Mouse (Mus musculus) forebrain, embryonic 12.5 days (tissue): ENCODE data around the gene Hey2. TPM values are rescaled to one million over a fixed set of nuclear protein-coding genes. Genes with fewer than 3 reads are reported as not detected.

Source experiments
- ATAC-seq: fragments of 200-750 bp; cut with Nextera tagmentation; 2 replicates; pipeline ENCODE4 v1.8.0; 2017; ENCODE audit warnings: moderate TSS enrichment; ENCODE audit not compliant: low FRiP score
- H3K27ac ChIP-seq: fragments of 300-500 bp; sonication (generic); 2 replicates; pipeline ENCODE4 v1.5.1; 2016; ENCODE audit warnings: mild to moderate bottlenecking
- H3K27me3 ChIP-seq: fragments of 300-500 bp; sonication (generic); 2 replicates; pipeline ENCODE4 v1.6.1; 2016; ENCODE audit warnings: mild to moderate bottlenecking
- H3K36me3 ChIP-seq: fragments of 300-500 bp; sonication (generic); replicated peaks from 2 replicates; pipeline ENCODE4 v1.6.1; 2016; ENCODE audit warnings: mild to moderate bottlenecking
- H3K4me1 ChIP-seq: fragments of 300-500 bp; sonication (generic); 2 replicates; pipeline ENCODE4 v1.6.1; 2016
- H3K4me2 ChIP-seq: fragments of 300-500 bp; sonication (generic); 2 replicates; pipeline ENCODE4 v1.6.1; 2016; ENCODE audit warnings: mild to moderate bottlenecking, moderate library complexity
- H3K4me3 ChIP-seq: fragments of 300-500 bp; sonication (generic); replicated peaks from 2 replicates; pipeline ENCODE4 v1.5.1; 2016; ENCODE audit warnings: mild to moderate bottlenecking
- H3K9ac ChIP-seq: fragments of 300-500 bp; sonication (generic); 2 replicates; pipeline ENCODE4 v1.6.1; 2016; ENCODE audit warnings: mild to moderate bottlenecking
- H3K9me3 ChIP-seq: fragments of 300-500 bp; sonication (generic); 2 replicates; pipeline ENCODE4 v1.6.1; 2016
- WGBS: fragments of 180-500 bp; shearing (Covaris S2); methylation state at CpG from one replicate; pipeline ENCODE4 v1.1.7; 2016; 5-methylcytosine and 5-hydroxymethylcytosine counted together
- polyA plus RNA-seq: library from polyadenylated mRNA; unstranded; fragments of >200 nt; fragmentation: Nextera tagmentation; extraction: Ambion mirVana; gene quantifications from 2 replicates; pipeline ENCODE4 v1.2.1, GENCODE M21; 2016

Gene Hey2
- polyA plus RNA-seq, 1 experiment from 2014 or later: 5.6 TPM

- no peaks in the 10 kb centered on the region for H3K9me3 ChIP-seq
- no peaks in the 10 kb centered on the region for H3K36me3 ChIP-seq
- H3K27ac ChIP-seq: no peak overlapping the region
- peak overlapping the region; percentile 41 for H3K4me2 ChIP-seq
- H3K27me3 ChIP-seq: no peaks in the 10 kb centered on the region
- H3K9ac ChIP-seq: peak overlapping the region; percentile 33; the same call in 1 of the 2 replicates
- 37% methylated on average over 9 of the region's 9 CpGs for WGBS
- no peaks in the 10 kb centered on the region for H3K4me1 ChIP-seq
- ATAC-seq: peak; percentile 67
- H3K4me3 ChIP-seq: peak overlapping the region; percentile 36
Observed at GRCm38 (mm10) chr10:30810247-30810966, 32.2 kb downstream of the Hey2 start.

- ATAC-seq: peak; percentile 10; the same call in 1 of the 2 replicates
- H3K27ac ChIP-seq: peak overlapping the region; percentile 97
Observed at GRCm38 (mm10) chr10:30803587-30804253, 38.9 kb downstream of the Hey2 start.

GRCm38 (mm10) chr10:30802681-30803586 lies 39.7 kb downstream of the Hey2 start, which contains the start of gene Ncoa7:
Gene Ncoa7, minus strand, starts transcription at chr10:30803326.
- peak within 1 kb of the TSS; percentile 85 for H3K9ac ChIP-seq
- peak within 1 kb of the TSS; percentile 63 for H3K4me2 ChIP-seq
- H3K27ac ChIP-seq: peak within 1 kb of the TSS; percentile 97
- peak; percentile 93 for ATAC-seq
- H3K9me3 ChIP-seq: no peaks in the 10 kb centered on the region
- H3K27me3 ChIP-seq: no peaks in the 10 kb centered on the region
- peak within 1 kb of the TSS; percentile 74 for H3K4me3 ChIP-seq
- under 1% methylated on average over 71 of the region's 89 CpGs for WGBS
- no peaks in the 10 kb centered on the region; the same call in 1 of the 2 replicates for H3K4me1 ChIP-seq
- H3K36me3 ChIP-seq: no peaks in the 10 kb centered on the region

More at GRCm38 (mm10) chr10:30803587-30804253, 38.9 kb downstream of the Hey2 start:
- H3K4me2 ChIP-seq: peak overlapping the region; percentile 63
- no peaks in the 10 kb centered on the region for H3K27me3 ChIP-seq
- H3K9me3 ChIP-seq: no peaks in the 10 kb centered on the region
- peak overlapping the region; percentile 74 for H3K4me3 ChIP-seq
- no peaks in the 10 kb centered on the region for H3K36me3 ChIP-seq
- 36% methylated on average over 7 of the region's 7 CpGs for WGBS
- no peaks in the 10 kb centered on the region; the same call in 1 of the 2 replicates for H3K4me1 ChIP-seq
- peak overlapping the region; percentile 85 for H3K9ac ChIP-seq

- 0 out of 2 replicates have a peak, but pooled peaks have one; percentile 13 for ATAC-seq
- Histone ChIP-seq H3K9me3 (no peaks in the 10 kb centered on the region), H3K9ac (peak overlapping the region; percentile 85), H3K4me2 (peak overlapping the region; percentile 63), H3K27me3 (no peaks in the 10 kb centered on the region), H3K4me1 (no peaks in the 10 kb centered on the region; the same call in 1 of the 2 replicates), H3K27ac (peak overlapping the region; percentile 97), H3K36me3 (no peaks in the 10 kb centered on the region), H3K4me3 (peak overlapping the region; percentile 74)
- 12% methylated on average over 8 of the region's 8 CpGs for WGBS
Observed at GRCm38 (mm10) chr10:30802033-30802432, 40.6 kb downstream of the Hey2 start.

- Histone ChIP-seq H3K9ac (no peak overlapping the region), H3K27me3 (no peaks in the 10 kb centered on the region), H3K9me3 (peaks cover under 1% of the 10 kb centered on the region; the same call in 1 of the 2 replicates), H3K36me3 (no peaks in the 10 kb centered on the region), H3K4me2 (no peak overlapping the region), H3K4me3 (no peak overlapping the region), H3K27ac (no peak overlapping the region), H3K4me1 (no peaks in the 10 kb centered on the region; the same call in 1 of the 2 replicates)
- 94% methylated on average over 2 of the region's 2 CpGs for whole genome bisulfite sequencing
- ATAC-seq: no peak
Observed at GRCm38 (mm10) chr10:30799713-30800450, 42.7 kb downstream of the Hey2 start.

- Histone ChIP-seq H3K27ac (no peak overlapping the region), H3K4me1 (no peaks in the 10 kb centered on the region), H3K4me3 (no peak overlapping the region), H3K4me2 (no peak overlapping the region), H3K36me3 (peaks cover 8% of the 10 kb centered on the region; the same call in 1 of the 2 replicates), H3K9ac (no peak overlapping the region), H3K9me3 (peaks cover 8% of the 10 kb centered on the region; the same call in 1 of the 2 replicates), H3K27me3 (no peaks in the 10 kb centered on the region)
- 83% methylated on average over 5 of the region's 5 CpGs for WGBS
- ATAC-seq: no peak
Observed at GRCm38 (mm10) chr10:30796469-30797261, 45.9 kb downstream of the Hey2 start.

GRCm38 (mm10) chr10:30791016-30791415 lies 51.6 kb downstream of the Hey2 start:
- 94% methylated on average over 3 of the region's 3 CpGs for WGBS
- H3K4me2 ChIP-seq: no peak overlapping the region
- no peak overlapping the region for H3K27ac ChIP-seq
- ATAC-seq: no peak
- H3K4me3 ChIP-seq: no peak overlapping the region
- H3K27me3 ChIP-seq: no peaks in the 10 kb centered on the region
- H3K9ac ChIP-seq: no peak overlapping the region
- peaks cover 8% of the 10 kb centered on the region; the same call in 1 of the 2 replicates for H3K36me3 ChIP-seq
- peaks cover 8% of the 10 kb centered on the region; the same call in 1 of the 2 replicates for H3K9me3 ChIP-seq
- no peaks in the 10 kb centered on the region for H3K4me1 ChIP-seq

- Histone ChIP-seq H3K4me3 (no peak overlapping the region), H3K27ac (no peak overlapping the region), H3K27me3 (no peaks in the 10 kb centered on the region), H3K9ac (no peak overlapping the region), H3K36me3 (peaks cover 5% of the 10 kb centered on the region; the same call in 1 of the 2 replicates), H3K4me1 (no peaks in the 10 kb centered on the region), H3K9me3 (peaks cover 4% of the 10 kb centered on the region; the same call in 1 of the 2 replicates), H3K4me2 (no peak overlapping the region)
- 98% methylated on average over 5 of the region's 5 CpGs for WGBS
- ATAC-seq: no peak
Observed at GRCm38 (mm10) chr10:30789521-30789920, 53.1 kb downstream of the Hey2 start.

- H3K4me2 ChIP-seq: no peak overlapping the region
Observed at GRCm38 (mm10) chr10:30788340-30788721, 54.3 kb downstream of the Hey2 start.

GRCm38 (mm10) chr10:30787684-30788339 lies 54.8 kb downstream of the Hey2 start:
- ATAC-seq: no peak
- Histone ChIP-seq H3K9ac (no peak overlapping the region), H3K4me1 (no peaks in the 10 kb centered on the region), H3K27ac (no peak overlapping the region), H3K4me3 (no peak overlapping the region), H3K36me3 (no peaks in the 10 kb centered on the region), H3K9me3 (no peaks in the 10 kb centered on the region), H3K4me2 (no peak overlapping the region), H3K27me3 (no peaks in the 10 kb centered on the region)
- 96% methylated on average over 3 of the region's 3 CpGs for WGBS

More at GRCm38 (mm10) chr10:30788340-30788721, 54.3 kb downstream of the Hey2 start:
- H3K4me1 ChIP-seq: no peaks in the 10 kb centered on the region
- H3K9ac ChIP-seq: no peak overlapping the region
- H3K27me3 ChIP-seq: no peaks in the 10 kb centered on the region
- ATAC-seq: no peak
- H3K9me3 ChIP-seq: no peaks in the 10 kb centered on the region
- no peak overlapping the region for H3K27ac ChIP-seq
- H3K36me3 ChIP-seq: no peaks in the 10 kb centered on the region
- 93% methylated on average over 1 of the region's 1 CpGs for WGBS
- H3K4me3 ChIP-seq: no peak overlapping the region
